Mouse (Mus musculus) intestine, postnatal 0 days (tissue): ENCODE measurements around the gene Hectd2. TPM values are rescaled to one million over a fixed set of nuclear protein-coding genes. Genes with fewer than 3 reads are reported as not detected.

Experiments
- ATAC-seq: fragments of 200-750 bp; cut with Nextera tagmentation; 2 replicates; pipeline ENCODE4 v1.8.0; 2017; ENCODE audit warnings: mild to moderate bottlenecking, moderate TSS enrichment, moderate library complexity
- H3K27ac ChIP-seq: fragments of 300-500 bp; sonication (generic); 2 replicates; pipeline ENCODE4 v1.5.1; 2014; ENCODE audit warnings: mild to moderate bottlenecking, low read depth, low read length, moderate library complexity
- H3K27me3 ChIP-seq: fragments of 300-500 bp; sonication (generic); replicated peaks from 2 replicates; pipeline ENCODE4 v1.6.1; 2014; ENCODE audit warnings: low read length, mixed read lengths; ENCODE audit not compliant: control insufficient read depth, insufficient read depth
- H3K36me3 ChIP-seq: fragments of 300-500 bp; sonication (generic); 2 replicates; pipeline ENCODE4 v1.6.1; 2014; ENCODE audit warnings: mild to moderate bottlenecking, moderate library complexity; ENCODE audit not compliant: control insufficient read depth, insufficient read depth
- H3K4me1 ChIP-seq: fragments of 300-500 bp; sonication (generic); replicated peaks from 2 replicates; pipeline ENCODE4 v1.6.1; 2014; ENCODE audit warnings: antibody characterized with exemption, low read length, mixed read lengths; ENCODE audit not compliant: control insufficient read depth, insufficient read depth
- H3K4me2 ChIP-seq: fragments of 300-500 bp; sonication (generic); replicated peaks from 2 replicates; pipeline ENCODE4 v1.6.1; 2014; ENCODE audit warnings: low read depth, mild to moderate bottlenecking, moderate library complexity
- H3K4me3 ChIP-seq: fragments of 300-500 bp; sonication (generic); 2 replicates; pipeline ENCODE4 v1.5.1; 2014; ENCODE audit warnings: low read depth, low read length
- H3K9ac ChIP-seq: fragments of 300-500 bp; sonication (generic); 2 replicates; pipeline ENCODE4 v1.6.1; 2014; ENCODE audit warnings: mild to moderate bottlenecking, low read depth, low read length
- H3K9me3 ChIP-seq: fragments of 300-500 bp; sonication (generic); 2 replicates; pipeline ENCODE4 v1.6.1; 2016; ENCODE audit warnings: mixed run types; ENCODE audit not compliant: control insufficient read depth
- CTCF ChIP-seq: sonication (generic); IDR thresholded peaks from 2 replicates; pipeline ENCODE4 v1.5.1; 2016; ENCODE audit warnings: low read depth, mild to moderate bottlenecking, control low read depth, antibody characterized with exemption, moderate library complexity
- WGBS: fragments of 180-500 bp; shearing (Covaris S2); extraction: QIAGEN DNeasy Blood & Tissue Kit; methylation state at CpG from one replicate; pipeline ENCODE4 v1.1.7; 2014; 5-methylcytosine and 5-hydroxymethylcytosine counted together
- polyA plus RNA-seq: library from polyadenylated mRNA; unstranded; fragments of >200 nt; fragmentation: Nextera tagmentation; extraction: Ambion mirVana; gene quantifications from 2 replicates; pipeline ENCODE4 v1.2.1, GENCODE M21; 2015

The Hectd2 gene
- polyA plus RNA-seq, 1 experiment from 2014 or later: 1.0 TPM

- Histone ChIP-seq H3K27ac (no peak overlapping the region), H3K4me3 (no peak overlapping the region), H3K27me3 (no peaks in the 10 kb centered on the region), H3K4me1 (no peaks in the 10 kb centered on the region), H3K4me2 (no peak overlapping the region), H3K9me3 (no peaks in the 10 kb centered on the region), H3K36me3 (no peaks in the 10 kb centered on the region), H3K9ac (no peak overlapping the region)
- TF ChIP-seq CTCF: no peak
- WGBS: 85% methylated on average over 7 of the region's 7 CpGs
- no peak for ATAC-seq
These were observed 110.8 kb downstream of the Hectd2 start for GRCm38 (mm10) chr19:36665206-36665605.

- Histone ChIP-seq H3K4me1 (no peaks in the 10 kb centered on the region), H3K36me3 (no peaks in the 10 kb centered on the region), H3K9me3 (no peaks in the 10 kb centered on the region), H3K9ac (no peak overlapping the region), H3K27me3 (no peaks in the 10 kb centered on the region), H3K4me3 (no peak overlapping the region), H3K4me2 (no peak overlapping the region), H3K27ac (no peak overlapping the region)
- WGBS: 52% methylated on average over 5 of the region's 5 CpGs
- ATAC-seq: no peak
- TF ChIP-seq CTCF: no peak
These were observed 111.2 kb downstream of the Hectd2 start for GRCm38 (mm10) chr19:36665641-36666040.

DNA sequence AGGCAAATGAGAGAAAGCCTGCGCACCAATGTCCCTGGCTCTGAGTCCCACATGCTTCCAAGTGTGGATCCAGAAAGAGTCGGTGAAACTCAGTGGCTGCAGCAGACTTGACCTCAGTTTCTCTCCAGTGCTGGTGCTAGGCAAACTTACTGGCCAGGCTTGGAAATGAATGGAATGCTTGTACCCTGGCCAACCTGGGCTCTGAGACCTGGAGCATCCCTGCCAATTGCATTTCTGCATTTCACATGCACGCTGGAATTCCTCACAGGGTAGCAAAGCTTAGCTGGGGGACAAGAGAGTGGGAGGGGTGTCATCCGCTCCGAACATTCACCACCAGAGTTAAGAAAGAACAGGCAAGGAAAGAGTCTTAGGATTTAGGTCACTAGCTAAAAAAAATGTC, 112.0 kb downstream of the Hectd2 start:
- Histone ChIP-seq H3K27me3 (no peaks in the 10 kb centered on the region), H3K4me3 (no peak overlapping the region), H3K4me2 (no peak overlapping the region), H3K4me1 (no peaks in the 10 kb centered on the region), H3K36me3 (no peaks in the 10 kb centered on the region), H3K9ac (no peak overlapping the region), H3K27ac (no peak overlapping the region), H3K9me3 (no peaks in the 10 kb centered on the region)
- no peak for ATAC-seq
- WGBS: 87% methylated on average over 5 of the region's 5 CpGs
- no peak for TF ChIP-seq CTCF

- Histone ChIP-seq H3K9me3 (no peaks in the 10 kb centered on the region), H3K27ac (no peak overlapping the region), H3K4me3 (no peak overlapping the region), H3K27me3 (no peaks in the 10 kb centered on the region), H3K36me3 (no peaks in the 10 kb centered on the region), H3K4me1 (no peaks in the 10 kb centered on the region), H3K4me2 (no peak overlapping the region), H3K9ac (no peak overlapping the region)
- ATAC-seq: no peak
- 91% methylated on average over 6 of the region's 6 CpGs for WGBS
- TF ChIP-seq CTCF: no peak
These were observed 112.9 kb downstream of the Hectd2 start for GRCm38 (mm10) chr19:36667368-36667767.

DNA sequence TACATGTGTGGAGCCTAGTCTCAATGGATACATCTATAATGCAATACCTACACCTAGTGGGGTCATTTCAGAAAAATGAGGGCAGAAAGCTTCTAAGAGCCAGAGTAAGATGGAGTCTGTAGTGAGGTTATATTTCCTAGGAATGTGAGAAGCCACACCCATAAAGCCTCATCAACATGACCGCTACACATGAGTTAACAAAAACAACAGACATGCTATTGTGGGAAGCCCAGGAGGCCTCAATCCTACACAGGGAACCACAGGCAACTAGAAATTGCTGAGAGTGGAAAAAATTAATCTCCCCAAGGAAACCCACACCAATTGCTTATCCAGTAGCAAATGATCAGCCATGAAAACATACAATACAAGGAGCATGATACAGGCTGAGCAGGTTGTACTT, 113.7 kb downstream of the Hectd2 start:
- WGBS: 74% methylated on average over 1 of the region's 1 CpGs
- no peak for TF ChIP-seq CTCF
- no peaks in the 10 kb centered on the region for H3K4me1 ChIP-seq
- no peaks in the 10 kb centered on the region for H3K9me3 ChIP-seq
- H3K27me3 ChIP-seq: no peaks in the 10 kb centered on the region
- H3K4me3 ChIP-seq: no peak overlapping the region
- H3K36me3 ChIP-seq: no peaks in the 10 kb centered on the region
- no peak overlapping the region for H3K4me2 ChIP-seq
- ATAC-seq: no peak
- H3K27ac ChIP-seq: no peak overlapping the region
- H3K9ac ChIP-seq: no peak overlapping the region

DNA sequence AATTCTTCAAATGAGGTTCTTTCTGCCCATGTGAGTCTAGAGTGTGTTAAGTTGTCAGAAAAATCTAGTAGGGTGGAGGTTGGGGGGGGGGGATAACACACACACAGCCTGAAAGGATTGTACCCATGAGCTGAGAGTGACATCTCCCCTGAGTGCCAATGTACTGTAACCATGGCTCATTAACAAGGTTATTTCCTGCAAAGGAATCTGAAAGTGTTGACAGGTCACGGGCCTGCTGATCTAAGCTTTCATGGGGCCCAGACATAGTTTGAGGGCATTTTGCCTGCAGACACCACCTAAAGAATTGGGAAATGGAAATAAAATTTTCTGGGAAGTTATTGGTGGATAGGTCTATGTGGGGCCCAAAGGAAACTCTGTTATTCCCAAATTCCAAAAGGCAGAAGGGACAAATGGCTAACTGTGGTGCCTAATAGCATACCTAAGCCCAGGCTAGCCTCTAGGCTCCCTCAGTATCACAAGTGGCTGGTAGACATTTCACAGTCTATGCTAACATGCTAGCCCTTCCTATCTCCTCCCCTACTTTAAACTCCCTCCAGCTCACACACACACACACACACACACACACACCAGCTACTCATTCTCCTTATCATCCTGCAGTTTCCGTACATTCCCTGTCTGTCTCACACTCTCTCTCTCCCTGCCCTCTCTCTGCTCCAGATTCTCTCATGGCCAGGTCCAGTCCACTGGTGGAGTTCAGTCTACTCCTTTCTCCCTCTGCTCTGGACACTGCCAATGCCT, 114.6 kb downstream of the Hectd2 start:
- no peak for ATAC-seq
- no peak overlapping the region for H3K27ac ChIP-seq
- no peak overlapping the region for H3K9ac ChIP-seq
- H3K4me1 ChIP-seq: no peaks in the 10 kb centered on the region
- no peak overlapping the region for H3K4me3 ChIP-seq
- H3K4me2 ChIP-seq: no peak overlapping the region
- H3K27me3 ChIP-seq: no peaks in the 10 kb centered on the region
- TF ChIP-seq CTCF: no peak
- WGBS: 65% methylated on average over 2 of the region's 2 CpGs
- no peaks in the 10 kb centered on the region for H3K36me3 ChIP-seq
- no peaks in the 10 kb centered on the region for H3K9me3 ChIP-seq
